Mouse (Mus musculus) CH12.LX (cell line): ENCODE measurements around the gene Ube2s. TPM values are rescaled to one million over a fixed set of nuclear protein-coding genes. Genes with fewer than 3 reads are reported as not detected.

ENCODE experiments used
- DNase-seq: peaks from one replicate; pipeline ENCODE4 v3.0.0-alpha.2; 2013; ENCODE audit errors: extremely low read depth
- H3K27ac ChIP-seq: 2 replicates; pipeline ENCODE4 v1.5.1; 2012; ENCODE audit warnings: low read depth, mild to moderate bottlenecking, control low read depth, moderate library complexity; ENCODE audit not compliant: insufficient read depth
- H3K27me3 ChIP-seq: replicated peaks from 2 replicates; pipeline ENCODE3; 2012; ENCODE audit warnings: inconsistent platforms
- H3K36me3 ChIP-seq, 2 experiments: replicated peaks in 1 of 2; 2 replicates each; pipeline versions ENCODE3 to v1.6.1; 2012; ENCODE audit warnings: inconsistent platforms in 1 of 2, low read length in 1 of 2, mild to moderate bottlenecking in 1 of 2, mixed read lengths in 1 of 2, moderate library complexity in 1 of 2; ENCODE audit not compliant: control insufficient read depth in 1 of 2, insufficient read depth in 1 of 2
- H3K4me1 ChIP-seq, 2 experiments: 2 replicates each; pipeline ENCODE4 v1.6.1; 2012; ENCODE audit warnings: inconsistent platforms in 1 of 2, moderate library complexity in 1 of 2; ENCODE audit not compliant: insufficient read depth in 2 of 2, control insufficient read depth in 1 of 2
- H3K4me2 ChIP-seq: 2 replicates; pipeline ENCODE4 v1.6.1; 2012; ENCODE audit warnings: low read depth, mild to moderate bottlenecking, control low read depth; ENCODE audit not compliant: poor library complexity, insufficient read depth, severe bottlenecking
- H3K4me3 ChIP-seq, 3 experiments: fragments of 150-350 bp in 1 of 3; sonication (generic) in 1 of 3; replicated peaks in 1 of 3; 2 replicates each; pipeline versions ENCODE3 to v1.5.1; 2011 to 2012; ENCODE audit warnings: low read depth in 2 of 3, low read length in 2 of 3, mild to moderate bottlenecking in 2 of 3, moderate library complexity in 2 of 3, control low read depth in 1 of 3, improper control_type of control experiment in 1 of 3, inconsistent platforms in 1 of 3, mixed read lengths in 1 of 3; ENCODE audit not compliant: poor library complexity in 1 of 3
- H3K79me2 ChIP-seq: replicated peaks from 2 replicates; pipeline ENCODE4 v1.6.1; 2012; ENCODE audit warnings: mild to moderate bottlenecking, moderate library complexity; ENCODE audit not compliant: control insufficient read depth, poor library complexity, insufficient read depth, severe bottlenecking; ENCODE audit errors: extremely low read depth
- H3K9ac ChIP-seq: 2 replicates; pipeline ENCODE4 v1.6.1; 2012; ENCODE audit warnings: low read depth, mild to moderate bottlenecking, control low read depth, moderate library complexity; ENCODE audit not compliant: insufficient read depth
- H3K9me3 ChIP-seq: replicated peaks from 2 replicates; pipeline ENCODE3; 2012; ENCODE audit warnings: low read length, inconsistent platforms, mixed read lengths
- BHLHE40 ChIP-seq: IDR thresholded peaks from 2 replicates; pipeline ENCODE4 v1.6.1; 2011; ENCODE audit warnings: mild to moderate bottlenecking, low read depth, low read length, improper control_type of control experiment
- CHD2 ChIP-seq: IDR thresholded peaks from 2 replicates; pipeline ENCODE4 v1.6.1; 2011; ENCODE audit warnings: low read length, improper control_type of control experiment
- ELF1 ChIP-seq: IDR thresholded peaks from 2 replicates; pipeline ENCODE4 v1.6.1; 2014; ENCODE audit warnings: low read depth, mild to moderate bottlenecking, inconsistent platforms, low read length, improper control_type of control experiment
- HCFC1 ChIP-seq: IDR thresholded peaks from 2 replicates; pipeline ENCODE4 v1.6.1; 2012; ENCODE audit warnings: low read depth, mild to moderate bottlenecking, inconsistent platforms, low read length, improper control_type of control experiment
- MAFK ChIP-seq: IDR thresholded peaks from 2 replicates; pipeline ENCODE4 v1.6.1; 2011; ENCODE audit warnings: low read length, improper control_type of control experiment; ENCODE audit not compliant: insufficient replicate concordance
- MEF2A ChIP-seq: IDR thresholded peaks from 2 replicates; pipeline ENCODE4 v1.6.1; 2014; ENCODE audit warnings: low read depth, mild to moderate bottlenecking, inconsistent platforms, low read length, improper control_type of control experiment, borderline replicate concordance
- MXI1 ChIP-seq: IDR thresholded peaks from 2 replicates; pipeline ENCODE4 v1.6.1; 2011; ENCODE audit warnings: mild to moderate bottlenecking, low read depth, low read length, improper control_type of control experiment
- NELFE ChIP-seq: IDR thresholded peaks from 2 replicates; pipeline ENCODE4 v1.6.1; 2011; ENCODE audit warnings: low read depth, low read length, improper control_type of control experiment
- NRF1 ChIP-seq: IDR thresholded peaks from 2 replicates; pipeline ENCODE4 v1.6.1; 2014; ENCODE audit warnings: low read depth, mild to moderate bottlenecking, inconsistent platforms, low read length, improper control_type of control experiment, moderate library complexity
- POLR2A ChIP-seq: IDR thresholded peaks from 2 replicates; pipeline ENCODE4 v1.6.1; 2011; ENCODE audit warnings: low read depth, mild to moderate bottlenecking, improper control_type of control experiment, low read length
- POLR2AphosphoS2 ChIP-seq: IDR thresholded peaks from 2 replicates; pipeline ENCODE4 v1.6.1; 2011; ENCODE audit warnings: low read depth, low read length, improper control_type of control experiment
- RAD21 ChIP-seq: IDR thresholded peaks from 2 replicates; pipeline ENCODE4 v1.6.1; 2011; ENCODE audit warnings: low read depth, mild to moderate bottlenecking, low read length, improper control_type of control experiment, moderate library complexity
- RCOR1 ChIP-seq: conservative IDR thresholded peaks from 2 replicates; pipeline ENCODE4 v1.6.1; 2012; ENCODE audit warnings: low read depth, mild to moderate bottlenecking, inconsistent platforms, low read length, improper control_type of control experiment
- SMC3 ChIP-seq: IDR thresholded peaks from 2 replicates; pipeline ENCODE4 v1.6.1; 2011; ENCODE audit warnings: low read depth, low read length, improper control_type of control experiment
- TCF12 ChIP-seq: IDR thresholded peaks from 2 replicates; pipeline ENCODE4 v1.6.1; 2014; ENCODE audit warnings: low read depth, mild to moderate bottlenecking, inconsistent platforms, low read length, improper control_type of control experiment
- USF2 ChIP-seq: conservative IDR thresholded peaks from 2 replicates; pipeline ENCODE4 v1.6.1; 2011; ENCODE audit warnings: low read depth, low read length, improper control_type of control experiment
- ZKSCAN1 ChIP-seq: IDR thresholded peaks from 2 replicates; pipeline ENCODE4 v1.6.1; 2012; ENCODE audit warnings: low read depth, inconsistent platforms, low read length, improper control_type of control experiment, borderline replicate concordance
- ZMIZ1 ChIP-seq: IDR thresholded peaks from 2 replicates; pipeline ENCODE4 v1.6.1; 2012; ENCODE audit warnings: low read depth, mild to moderate bottlenecking, inconsistent platforms, low read length, improper control_type of control experiment
- ZNF384 ChIP-seq: IDR thresholded peaks from 2 replicates; pipeline ENCODE4 v1.6.1; 2012; ENCODE audit warnings: low read depth, low read length, improper control_type of control experiment, inconsistent platforms
- dilution Hi-C: fragments of 300-500 bp; cut with MboI; formaldehyde crosslinking; loops from 2 replicates; pipeline ENCODE4 v1.14.3; 2020; ENCODE audit warnings: low sequenced_read_pairs; ENCODE audit not compliant: extremely low pct_unique_long_range_greater_than_20kb, extremely low pct_ligation_motif_present
- in situ Hi-C: fragments of 300-500 bp; cut with MboI; formaldehyde crosslinking; loops from 3 replicates; pipeline ENCODE4 v1.14.3; 2019; ENCODE audit warnings: low sequenced_read_pairs, low pct_ligation_motif_present, low pct_unique_long_range_greater_than_20kb, mixed read lengths
- polyA plus RNA-seq: library from polyadenylated mRNA; unstranded; fragments of >175 nt; gene quantifications from 2 replicates; pipeline ENCODE4 v1.2.1, GENCODE M21; 2012; ENCODE audit warnings: low read depth; ENCODE audit not compliant: insufficient read length
- total RNA-seq, 2 experiments: library from RNA; depleted of rRNA; stranded (reverse); fragments of 300-350 nt in 1 of 2; fragments of >200 nt in 1 of 2; gene quantifications; 2 replicates each; pipeline ENCODE4 v1.2.3; 2012 to 2014

Ube2s gene
- total and polyA plus RNA-seq, 3 experiments = 238 to 825 (median 392) TPM

DNA sequence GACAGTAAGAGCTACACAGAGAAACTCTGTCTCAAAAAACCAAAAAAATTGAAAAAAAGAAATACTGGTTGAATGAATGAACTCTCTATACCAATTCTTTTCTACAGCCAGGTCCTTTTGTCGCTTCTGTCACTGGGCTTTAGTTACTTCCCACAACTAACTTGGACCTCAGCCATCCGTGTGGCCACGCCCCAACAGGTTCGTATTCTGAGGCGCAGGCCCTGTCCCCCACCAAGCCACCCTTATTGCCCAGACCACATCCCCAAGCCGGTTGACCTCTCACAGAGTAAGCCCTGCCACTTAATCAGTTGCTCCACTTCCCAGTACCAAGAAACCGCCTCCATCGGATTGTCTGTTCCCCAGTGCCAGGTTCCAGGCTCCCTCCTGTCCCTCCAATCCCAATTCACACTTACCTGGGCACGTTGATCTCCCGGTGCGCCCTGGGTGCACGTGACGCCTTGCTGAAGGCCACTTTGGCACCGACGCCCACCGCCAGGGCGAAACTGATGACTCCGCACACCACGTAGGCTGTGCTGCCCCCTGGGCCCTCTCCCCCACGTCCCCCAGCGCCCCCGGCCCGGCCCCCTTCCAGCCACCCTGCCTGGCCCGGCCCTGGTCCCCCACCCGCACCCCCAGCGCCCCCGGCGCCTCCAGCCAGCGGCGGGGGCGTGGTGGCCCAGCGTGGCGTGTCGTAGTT, 23.4 kb upstream of the Ube2s start:
- DNase-seq = no peak
- H3K4me3 ChIP-seq = no peak overlapping the region
- peaks cover 85% of the 10 kb centered on the region for H3K27me3 ChIP-seq
- dilution Hi-C loops (no loop called here), in situ Hi-C loops (no loop called here)
- no peaks in the 10 kb centered on the region for H3K36me3 ChIP-seq
- H3K9me3 ChIP-seq = no peaks in the 10 kb centered on the region
- no peak for TF ChIP-seq NELFE
- no peak for TF ChIP-seq SMC3
- no peak for TF ChIP-seq MXI1
- no peak for TF ChIP-seq NRF1
- no peak overlapping the region for H3K27ac ChIP-seq
- H3K9ac ChIP-seq = no peak overlapping the region
- no peaks in the 10 kb centered on the region for H3K79me2 ChIP-seq
- no peak overlapping the region for H3K4me2 ChIP-seq
- H3K4me1 ChIP-seq = no peaks in the 10 kb centered on the region

DNA sequence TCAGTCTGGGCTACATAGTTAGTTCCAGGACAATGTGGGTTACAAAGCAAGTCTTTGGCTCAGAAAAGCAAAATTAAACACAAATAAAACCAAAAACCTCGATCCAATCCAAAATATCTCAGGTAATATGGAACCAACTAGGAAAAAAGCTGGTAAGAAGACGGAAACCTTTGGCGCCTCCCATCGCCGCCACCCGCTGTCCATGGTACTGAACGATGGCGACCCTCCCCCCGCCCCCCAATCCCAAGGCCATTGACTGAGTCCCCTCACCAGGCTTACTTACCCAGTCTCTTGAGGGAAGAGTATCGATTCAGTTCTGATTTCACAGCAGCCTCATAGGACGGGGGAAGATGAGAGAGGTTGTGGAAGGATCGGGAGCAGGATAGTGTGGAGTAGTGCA, 18.1 kb upstream of the Ube2s start:
- in situ Hi-C loops = no loop called here
- no peaks in the 10 kb centered on the region for H3K4me1 ChIP-seq
- H3K9me3 ChIP-seq = no peaks in the 10 kb centered on the region
- H3K27me3 ChIP-seq = peaks cover 90% of the 10 kb centered on the region
- TF ChIP-seq CHD2 (no peak), RCOR1 (no peak), BHLHE40 (no peak), USF2 (no peak), POLR2AphosphoS2 (no peak), ZMIZ1 (no peak)
- no peak overlapping the region for H3K9ac ChIP-seq
- no peak overlapping the region for H3K4me2 ChIP-seq
- no peaks in the 10 kb centered on the region for H3K36me3 ChIP-seq
- no peak for DNase-seq
- dilution Hi-C loops = no loop called here
- no peak overlapping the region for H3K27ac ChIP-seq
- no peak overlapping the region for H3K4me3 ChIP-seq
- H3K79me2 ChIP-seq = no peaks in the 10 kb centered on the region

DNA sequence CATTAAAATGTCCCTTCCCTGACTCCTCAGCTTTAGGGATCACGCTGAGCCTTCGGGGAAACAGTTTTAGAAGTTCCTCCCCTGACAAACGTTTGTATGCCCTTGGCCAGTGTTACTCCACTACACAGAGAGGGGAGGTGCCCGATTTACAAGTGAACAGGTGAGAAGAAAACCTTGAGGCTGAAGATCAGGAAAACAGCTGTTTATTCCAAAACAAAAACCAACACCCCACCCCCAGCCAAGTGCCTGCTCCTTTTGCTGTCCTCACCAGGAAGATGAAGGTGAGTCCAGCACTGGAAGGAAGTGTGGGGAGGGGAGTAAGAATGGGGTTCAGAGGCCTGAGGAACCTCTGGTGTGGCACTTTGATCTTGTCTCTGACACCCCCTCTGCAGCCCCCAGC, 13.0 kb upstream of the Ube2s start:
- TF ChIP-seq ZKSCAN1 (no peak), ZNF384 (no peak), ELF1 (no peak), BHLHE40 (no peak), POLR2A (no peak), CHD2 (no peak), SMC3 (no peak), RAD21 (no peak), HCFC1 (no peak), ZMIZ1 (no peak), POLR2AphosphoS2 (no peak), USF2 (no peak), TCF12 (no peak), MEF2A (no peak), MAFK (no peak), NELFE (no peak)
- Histone ChIP-seq H3K9ac (no peak overlapping the region), H3K4me2 (no peak overlapping the region), H3K4me3 (no peak overlapping the region), H3K79me2 (no peaks in the 10 kb centered on the region), H3K9me3 (no peaks in the 10 kb centered on the region), H3K4me1 (peaks cover 0 to 7% of the 10 kb centered on the region in 2 experiments; a peak in 2 of 4 replicates), H3K27me3 (peaks cover 48% of the 10 kb centered on the region), H3K36me3 (no peaks in the 10 kb centered on the region), H3K27ac (no peak overlapping the region)
- in situ Hi-C loops = no loop called here
- no peak for DNase-seq
- dilution Hi-C loops = no loop called here
